Mouse (Mus musculus) olfactory bulb, adult 2 months (tissue): ENCODE data around the gene 1700086D15Rik. TPM values are rescaled to one million over a fixed set of nuclear protein-coding genes. Genes with fewer than 3 reads are reported as not detected.

Experiments used
- H3K27ac ChIP-seq: fragments of 200-500 bp; 2 replicates; pipeline ENCODE4 v1.5.1; 2012; ENCODE audit warnings: low read depth, low read length; ENCODE audit not compliant: insufficient read depth
- H3K4me1 ChIP-seq: fragments of 200-500 bp; 2 replicates; pipeline ENCODE4 v1.6.1; 2012; ENCODE audit warnings: low read length; ENCODE audit not compliant: control insufficient read depth, insufficient read depth
- H3K4me3 ChIP-seq: fragments of 200-500 bp; 2 replicates; pipeline ENCODE4 v1.5.1; 2012; ENCODE audit warnings: mild to moderate bottlenecking, low read depth, low read length, moderate library complexity; ENCODE audit not compliant: insufficient read depth
- CTCF ChIP-seq: fragments of 200-500 bp; IDR thresholded peaks from 2 replicates; pipeline ENCODE4 v1.5.1; 2012; ENCODE audit warnings: low read depth, mild to moderate bottlenecking, low read length, moderate library complexity; ENCODE audit not compliant: insufficient read depth
- POLR2A ChIP-seq: fragments of 200-500 bp; IDR thresholded peaks from 2 replicates; pipeline ENCODE4 v1.6.1; 2012; ENCODE audit warnings: mild to moderate bottlenecking, low read depth, low read length, moderate library complexity; ENCODE audit not compliant: insufficient read depth
- WGBS: fragments of 180-500 bp; shearing (Covaris S2); methylation state at CpG from one replicate; pipeline ENCODE4 v1.1.7; 2018; 5-methylcytosine and 5-hydroxymethylcytosine counted together
- polyA plus RNA-seq: library from polyadenylated mRNA; stranded (reverse); fragments of >200 nt; gene quantifications from 2 replicates; pipeline ENCODE4 v1.2.4, GENCODE M21; 2012; ENCODE audit warnings: low replicate concordance; ENCODE audit not compliant: missing spikeins, insufficient read depth, insufficient read length

Gene 1700086D15Rik
- polyA plus RNA-seq, 1 experiment: not detected

- WGBS: 90% methylated on average over 4 of the region's 4 CpGs
- H3K27ac ChIP-seq: no peak overlapping the region
- H3K4me1 ChIP-seq: peaks cover 6% of the 10 kb centered on the region
- no peak overlapping the region for H3K4me3 ChIP-seq
- TF ChIP-seq POLR2A (no peak), CTCF (no peak)
These were observed 39.4 kb downstream of the 1700086D15Rik start for GRCm38 (mm10) chr11:65120276-65120675.

- 89% methylated on average over 6 of the region's 6 CpGs for WGBS
- H3K4me1 ChIP-seq: peaks cover 4% of the 10 kb centered on the region; the same call in 1 of the 2 replicates
- H3K27ac ChIP-seq: no peak overlapping the region
- no peak overlapping the region for H3K4me3 ChIP-seq
- TF ChIP-seq POLR2A (no peak), CTCF (no peak)
These were observed 43.9 kb downstream of the 1700086D15Rik start for GRCm38 (mm10) chr11:65115811-65116210.

GRCm38 (mm10) chr11:65112086-65112485 lies 47.6 kb downstream of the 1700086D15Rik start:
- 68% methylated on average over 4 of the region's 4 CpGs for WGBS
- Histone ChIP-seq H3K4me1 (peaks cover 13% of the 10 kb centered on the region), H3K4me3 (no peak overlapping the region), H3K27ac (no peak overlapping the region)
- no peak for TF ChIP-seq POLR2A
- TF ChIP-seq CTCF: no peak

GRCm38 (mm10) chr11:65111651-65112050 lies 48.0 kb downstream of the 1700086D15Rik start:
- WGBS: 73% methylated on average over 5 of the region's 5 CpGs
- no peak for TF ChIP-seq CTCF
- no peak overlapping the region for H3K27ac ChIP-seq
- H3K4me1 ChIP-seq: peaks cover 13% of the 10 kb centered on the region
- H3K4me3 ChIP-seq: no peak overlapping the region

GRCm38 (mm10) chr11:65110058-65110457 lies 49.6 kb downstream of the 1700086D15Rik start:
- Histone ChIP-seq H3K4me1 (peaks cover 13% of the 10 kb centered on the region), H3K4me3 (no peak overlapping the region), H3K27ac (no peak overlapping the region)
- no peak for TF ChIP-seq POLR2A
- TF ChIP-seq CTCF: no peak
- 79% methylated on average over 10 of the region's 10 CpGs for WGBS

- H3K4me3 ChIP-seq: no peak overlapping the region
- WGBS: 77% methylated on average over 5 of the region's 5 CpGs
- TF ChIP-seq POLR2A: no peak
- no peak for TF ChIP-seq CTCF
- H3K27ac ChIP-seq: no peak overlapping the region
- H3K4me1 ChIP-seq: peaks cover 13% of the 10 kb centered on the region
These were observed 51.9 kb downstream of the 1700086D15Rik start for GRCm38 (mm10) chr11:65107734-65108171.

GRCm38 (mm10) chr11:65107151-65107550 lies 52.5 kb downstream of the 1700086D15Rik start:
- TF ChIP-seq POLR2A: no peak
- TF ChIP-seq CTCF: no peak

GRCm38 (mm10) chr11:65104076-65104475 lies 55.6 kb downstream of the 1700086D15Rik start:
- Histone ChIP-seq H3K4me1 (peaks cover 7% of the 10 kb centered on the region), H3K27ac (no peak overlapping the region), H3K4me3 (no peak overlapping the region)
- WGBS: 95% methylated on average over 3 of the region's 3 CpGs
- TF ChIP-seq CTCF (no peak), POLR2A (no peak)

More at GRCm38 (mm10) chr11:65107151-65107550, 52.5 kb downstream of the 1700086D15Rik start:
- 89% methylated on average over 4 of the region's 4 CpGs for WGBS
- Histone ChIP-seq H3K4me3 (no peak overlapping the region), H3K4me1 (peaks cover 13% of the 10 kb centered on the region), H3K27ac (no peak overlapping the region)

Other genes starting within 250 kb of the 1700086D15Rik start
- not detected in 2 replicates for gene Elac2, start 180.9 kb downstream of the 1700086D15Rik start, polyA plus RNA-seq
- gene Arhgap44, start 3.1 kb upstream of the 1700086D15Rik start, polyA plus RNA-seq: not detected in 2 replicates
- gene Myocd, start 110.1 kb upstream of the 1700086D15Rik start, polyA plus RNA-seq: not detected in 2 replicates